Mouse (Mus musculus) activated CD4-positive, CD25-positive, alpha-beta regulatory T cell, adult 9 weeks (primary cell): ENCODE measurements around the gene Wwox. TPM values are rescaled to one million over a fixed set of nuclear protein-coding genes. Genes with fewer than 3 reads are reported as not detected.

ENCODE experiments used
- polyA plus RNA-seq: library from polyadenylated mRNA; unstranded; fragments of 100-300 nt; shearing (Covaris generic); gene quantifications from one replicate; pipeline ENCODE4 v1.2.1, GENCODE M21; 2017

The Wwox gene
- 7.6 TPM for polyA plus RNA-seq

DNA sequence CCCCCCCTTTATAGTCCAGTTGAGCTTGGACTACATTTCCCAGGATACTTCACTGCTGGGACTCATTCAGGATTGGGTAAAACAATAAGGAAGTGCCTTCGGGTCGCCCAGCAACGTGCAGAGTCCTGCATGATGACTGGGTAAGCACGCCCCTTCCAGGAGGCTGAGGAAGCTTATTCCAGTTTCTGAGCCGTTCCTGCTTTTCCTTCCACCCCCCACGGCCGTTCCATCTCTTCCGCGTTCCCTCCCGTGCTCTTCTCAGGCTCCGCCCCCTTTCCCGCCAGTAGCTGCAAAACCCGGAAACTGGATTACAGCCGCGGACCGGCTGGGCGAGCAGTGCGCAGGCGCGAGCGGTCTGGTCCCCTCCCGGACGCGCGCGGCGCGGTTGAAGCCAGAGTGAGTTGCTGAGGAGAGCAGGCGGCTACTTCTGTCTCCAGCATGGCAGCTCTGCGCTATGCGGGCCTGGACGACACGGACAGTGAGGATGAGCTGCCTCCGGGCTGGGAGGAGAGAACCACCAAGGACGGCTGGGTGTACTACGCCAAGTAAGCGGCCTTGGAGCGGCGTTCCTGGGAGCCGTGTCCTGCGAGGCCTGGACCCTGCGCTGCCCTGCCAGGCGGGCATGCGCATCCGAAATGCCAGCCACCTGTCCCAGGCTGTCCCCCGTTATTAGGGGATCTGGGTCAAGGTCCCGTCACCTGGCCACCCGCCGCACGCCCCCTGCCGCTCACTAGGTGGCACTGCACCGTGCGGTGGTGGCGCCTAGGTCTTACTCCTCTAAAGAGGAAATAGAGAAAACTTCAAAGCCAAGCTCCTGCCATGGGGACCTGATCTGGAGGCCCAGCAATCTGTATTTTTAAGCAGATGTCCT, at the start of gene Wwox:
Gene Wwox, plus strand, starts transcription at position 322 of the 871 bp plus-strand sequence.

DNA sequence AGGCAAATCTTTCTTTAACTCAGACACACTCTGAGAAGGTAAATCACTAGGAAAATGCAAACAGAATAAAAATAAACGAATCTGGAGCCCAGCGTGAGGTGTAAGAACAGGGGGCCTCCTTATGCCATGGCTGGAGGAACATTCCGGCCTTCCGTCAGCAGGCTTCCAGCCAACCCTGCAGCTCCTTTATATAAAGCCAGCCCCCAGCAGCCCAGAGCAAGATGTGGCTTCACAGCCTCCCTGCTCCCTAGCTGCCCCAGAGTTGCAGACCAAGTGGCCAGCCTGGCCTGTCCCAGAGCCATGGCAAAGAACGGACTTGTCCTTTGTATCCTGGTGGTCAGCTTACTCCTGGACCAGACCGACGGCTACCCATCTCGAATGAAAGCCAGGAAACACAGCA, 21.7 kb upstream of the Wwox start, which contains the start of gene Clec3a:
Gene Clec3a, plus strand, starts transcription at position 301 of the 400 bp plus-strand sequence.

Other genes with a start within 250 kb of the Wwox start
- gene Vat1l, start 234.0 kb upstream of the Wwox start, polyA plus RNA-seq = 0.07 TPM
- not detected for gene Clec3a, start 21.6 kb upstream of the Wwox start, polyA plus RNA-seq